Comparison of ENCODE assay signal across 8 mouse cellular contexts in genomic region chr5:3657085-3657484, GRCm38 (mm10). TPM values are rescaled to one million over a fixed set of nuclear protein-coding genes. Genes with fewer than 3 reads are reported as not detected.
DNase-seq lines count a peak whose midpoint lies in the region; ATAC-seq and TF ChIP-seq lines count a peak whose summit lies in the region.

Gene Gatad1 (minus strand): TSS chr5:3657185.

- H3K4me3 ChIP-seq in kidney, embryonic 14.5 days (ENCODE audit: low read length): no peak within 1 kb of the TSS
- no peak within 1 kb of the TSS for H3K4me3 ChIP-seq in intestine, postnatal 0 days (ENCODE audit: low read depth, low read length)
- no peak within 1 kb of the TSS for H3K4me3 ChIP-seq in midbrain, embryonic 11.5 days (ENCODE audit: low read depth, low read length)

- no peaks in the 10 kb centered on the region for H3K27me3 ChIP-seq in kidney, embryonic 14.5 days (ENCODE audit: control insufficient read depth, insufficient read depth, low read length)
- no peaks in the 10 kb centered on the region for H3K27me3 ChIP-seq in intestine, postnatal 0 days (replicated peaks; ENCODE audit: control insufficient read depth, insufficient read depth, low read length)
- H3K27me3 ChIP-seq in midbrain, embryonic 11.5 days (ENCODE audit: control insufficient read depth, insufficient read depth, low read length): no peaks in the 10 kb centered on the region

- H3K9me3 ChIP-seq in kidney, embryonic 14.5 days (ENCODE audit: control insufficient read depth, low read length): no peaks in the 10 kb centered on the region
- H3K9me3 ChIP-seq in intestine, postnatal 0 days (ENCODE audit: control insufficient read depth): peaks cover 3% of the 10 kb centered on the region; the same call in 1 of the 2 replicates
- H3K9me3 ChIP-seq in midbrain, embryonic 11.5 days (ENCODE audit: control insufficient read depth, low read length): no peaks in the 10 kb centered on the region

- no peaks in the 10 kb centered on the region for H3K36me3 ChIP-seq in kidney, embryonic 14.5 days (ENCODE audit: control insufficient read depth, insufficient read depth, low read length)
- H3K36me3 ChIP-seq in intestine, postnatal 0 days (ENCODE audit: control insufficient read depth, insufficient read depth): no peaks in the 10 kb centered on the region
- H3K36me3 ChIP-seq in midbrain, embryonic 11.5 days (ENCODE audit: control insufficient read depth, insufficient read depth, low read length): no peaks in the 10 kb centered on the region

- no peak within 1 kb of the TSS for H3K4me2 ChIP-seq in kidney, embryonic 14.5 days (replicated peaks; ENCODE audit: low read depth, low read length)
- no peak within 1 kb of the TSS for H3K4me2 ChIP-seq in intestine, postnatal 0 days (replicated peaks; ENCODE audit: low read depth)
- H3K4me2 ChIP-seq in midbrain, embryonic 11.5 days: no peak within 1 kb of the TSS

- intact Hi-C loops in gastrocnemius, postnatal 36 days (cut with DNase I): no loop called here

- no peak within 1 kb of the TSS for H3K27ac ChIP-seq in kidney, embryonic 14.5 days (ENCODE audit: low read depth, low read length)
- no peak within 1 kb of the TSS for H3K27ac ChIP-seq in intestine, postnatal 0 days (ENCODE audit: low read depth, low read length)
- no peak within 1 kb of the TSS for H3K27ac ChIP-seq in midbrain, embryonic 11.5 days (ENCODE audit: low read depth, low read length)

- no peak for TF ChIP-seq CTCF in intestine, postnatal 0 days (IDR thresholded peaks at IDR 0.05; ENCODE audit: low read depth)

- H3K4me1 ChIP-seq in kidney, embryonic 14.5 days (ENCODE audit: control insufficient read depth, insufficient read depth, low read length): no peaks in the 10 kb centered on the region
- no peaks in the 10 kb centered on the region for H3K4me1 ChIP-seq in intestine, postnatal 0 days (replicated peaks; ENCODE audit: control insufficient read depth, insufficient read depth, low read length)
- H3K4me1 ChIP-seq in midbrain, embryonic 11.5 days (ENCODE audit: control insufficient read depth, insufficient read depth, low read length): no peaks in the 10 kb centered on the region

- H3K9ac ChIP-seq in kidney, embryonic 14.5 days (ENCODE audit: low read depth, low read length): no peak within 1 kb of the TSS
- H3K9ac ChIP-seq in intestine, postnatal 0 days (ENCODE audit: low read depth, low read length): no peak within 1 kb of the TSS
- no peak within 1 kb of the TSS for H3K9ac ChIP-seq in midbrain, embryonic 11.5 days (ENCODE audit: low read length)

- DNase-seq in kidney, adult 9 months: no peak
- DNase-seq in adrenal gland, postnatal 36 days: no peak
- DNase-seq in gastrocnemius, postnatal 36 days: no peak
- no peak for DNase-seq in midbrain, embryonic 11.5 days (ENCODE audit: low spot score, missing footprints)
- no peak for DNase-seq in cerebellum, adult 11-12 months
- no peak for DNase-seq in cerebellum, adult 11 months

- no peak for ATAC-seq in kidney, embryonic 14.5 days (ENCODE audit: low FRiP score, low TSS enrichment)
- no peak for ATAC-seq in intestine, postnatal 0 days
- ATAC-seq in midbrain, embryonic 11.5 days (ENCODE audit: low FRiP score): no peak

- WGBS in kidney, embryonic 14.5 days: 75% methylated on average over 5 of the region's 5 CpGs
- WGBS in intestine, postnatal 0 days: 71% methylated on average over 5 of the region's 5 CpGs
- 86% methylated on average over 5 of the region's 5 CpGs for WGBS in midbrain, embryonic 11.5 days

RNA-seq across cellular contexts. Expression of gene Gatad1, which starts in this region (rescaled TPM):
- 81.2 and 82.7 TPM in 2 replicates for polyA plus RNA-seq in kidney, embryonic 14.5 days (2014; fragmentation: Nextera tagmentation; extraction: Ambion mirVana)
- 100 to 1,000 TPM; 141 to 152 TPM for total RNA-seq in adrenal gland, postnatal 36 days (2021)
- 10 to 100 TPM; 69.2 to 87.0 TPM for total RNA-seq in gastrocnemius, postnatal 36 days (2021)
- 41.2 and 41.8 TPM in 2 replicates for polyA plus RNA-seq in intestine, postnatal 0 days (2015; fragmentation: Nextera tagmentation; extraction: Ambion mirVana)
- 86.4 and 88.8 TPM in 2 replicates for polyA plus RNA-seq in midbrain, embryonic 11.5 days (2014; fragmentation: Nextera tagmentation; extraction: Ambion mirVana)
